Comparison of ENCODE assay signal across 8 mouse cellular contexts in genomic region chr1:153556896-153557295, GRCm38 (mm10). TPM values are rescaled to one million over a fixed set of nuclear protein-coding genes. Genes with fewer than 3 reads are reported as not detected.
DNase-seq lines count a peak whose midpoint lies in the region; ATAC-seq lines count a peak whose summit lies in the region.

No protein-coding gene starts in this region.

- H3K4me1 ChIP-seq in embryonic facial prominence, embryonic 15.5 days, result peaks cover 6% of the 10 kb centered on the region; the same call in 1 of the 2 replicates
- H3K4me1 ChIP-seq in hindbrain, embryonic 14.5 days (replicated peaks; ENCODE audit: control insufficient read depth, insufficient read depth, low read length), result 0 out of 2 replicates have a peak, but pooled peaks cover 4% of the 10 kb centered on the region
- no peaks in the 10 kb centered on the region for H3K4me1 ChIP-seq in midbrain, embryonic 14.5 days (ENCODE audit: control insufficient read depth, insufficient read depth, low read length)

- ATAC-seq in embryonic facial prominence, embryonic 15.5 days (ENCODE audit: insufficient number of reproducible peaks, low FRiP score, low TSS enrichment, low read depth), result 0 out of 2 replicates have a peak, but pooled peaks have one; percentile 28
- peak; percentile 51; the same call in 1 of the 2 replicates for ATAC-seq in hindbrain, embryonic 14.5 days (ENCODE audit: low FRiP score)
- ATAC-seq in midbrain, embryonic 14.5 days (ENCODE audit: low FRiP score, low TSS enrichment), result peak; percentile 73; the same call in 1 of the 2 replicates
- ATAC-seq in monocyte, adult 5-6 weeks (replicated peaks; ENCODE audit: insufficient number of reproducible peaks, low FRiP score, low TSS enrichment, poor library complexity, severe bottlenecking), result no peak; the same call in 1 of the 2 replicates

- WGBS in embryonic facial prominence, embryonic 15.5 days, result 5% methylated on average over 2 of the region's 2 CpGs
- 7% methylated on average over 2 of the region's 2 CpGs for WGBS in hindbrain, embryonic 14.5 days
- WGBS in midbrain, embryonic 14.5 days, result 8% methylated on average over 2 of the region's 2 CpGs

- H3K36me3 ChIP-seq in embryonic facial prominence, embryonic 15.5 days, result no peaks in the 10 kb centered on the region
- no peaks in the 10 kb centered on the region for H3K36me3 ChIP-seq in hindbrain, embryonic 14.5 days (replicated peaks; ENCODE audit: control insufficient read depth, insufficient read depth)
- no peaks in the 10 kb centered on the region for H3K36me3 ChIP-seq in midbrain, embryonic 14.5 days (ENCODE audit: control insufficient read depth, insufficient read depth, low read length)

- H3K27ac ChIP-seq in embryonic facial prominence, embryonic 15.5 days (replicated peaks), result no peak overlapping the region
- no peak overlapping the region for H3K27ac ChIP-seq in hindbrain, embryonic 14.5 days
- no peak overlapping the region for H3K27ac ChIP-seq in midbrain, embryonic 14.5 days (replicated peaks; ENCODE audit: low read depth, low read length)

- DNase-seq in left cerebral cortex, adult 11 months (ENCODE audit: low spot score), result peak; percentile 56
- no peak for DNase-seq in left cerebral cortex, adult 8-10 months (ENCODE audit: low spot score in 2 of 2)
- DNase-seq in adrenal gland, postnatal 14 days, result peak; percentile 58
- DNase-seq in hindbrain, embryonic 14.5 days (ENCODE audit: low spot score), result peak; percentile 87
- peak; percentile 44 to 58 for DNase-seq in layer of hippocampus, postnatal 10 days (ENCODE audit: low spot score in 2 of 2)
- peak; percentile 92 for DNase-seq in midbrain, embryonic 14.5 days

- H3K4me3 ChIP-seq in embryonic facial prominence, embryonic 15.5 days (replicated peaks), result no peak overlapping the region
- no peak overlapping the region for H3K4me3 ChIP-seq in hindbrain, embryonic 14.5 days (replicated peaks; ENCODE audit: low read length)
- H3K4me3 ChIP-seq in midbrain, embryonic 14.5 days (replicated peaks; ENCODE audit: low read depth, low read length), result no peak overlapping the region

- no peaks in the 10 kb centered on the region for H3K27me3 ChIP-seq in embryonic facial prominence, embryonic 15.5 days
- no peaks in the 10 kb centered on the region for H3K27me3 ChIP-seq in hindbrain, embryonic 14.5 days (ENCODE audit: control insufficient read depth, insufficient read depth, low read length)
- no peaks in the 10 kb centered on the region for H3K27me3 ChIP-seq in midbrain, embryonic 14.5 days (ENCODE audit: control insufficient read depth, insufficient read depth, low read length)

- H3K9me3 ChIP-seq in embryonic facial prominence, embryonic 15.5 days (replicated peaks), result no peaks in the 10 kb centered on the region
- no peaks in the 10 kb centered on the region for H3K9me3 ChIP-seq in hindbrain, embryonic 14.5 days (ENCODE audit: control insufficient read depth, low read length)
- no peaks in the 10 kb centered on the region for H3K9me3 ChIP-seq in midbrain, embryonic 14.5 days (ENCODE audit: control insufficient read depth, low read length)

- H3K9ac ChIP-seq in embryonic facial prominence, embryonic 15.5 days, result no peak overlapping the region
- H3K9ac ChIP-seq in hindbrain, embryonic 14.5 days, result no peak overlapping the region
- no peak overlapping the region for H3K9ac ChIP-seq in midbrain, embryonic 14.5 days (replicated peaks; ENCODE audit: low read length)

- no peak overlapping the region for H3K4me2 ChIP-seq in embryonic facial prominence, embryonic 15.5 days (replicated peaks)
- H3K4me2 ChIP-seq in hindbrain, embryonic 14.5 days (replicated peaks), result no peak overlapping the region
- no peak overlapping the region for H3K4me2 ChIP-seq in midbrain, embryonic 14.5 days (ENCODE audit: low read length)

RNA-seq across cellular contexts. Expression of gene Npl, which starts 7.1 kb away (rescaled TPM):
- total RNA-seq in left cerebral cortex, adult 8-10 months (2022), result 1 to 10 TPM; 5.1 to 7.2 (median 6.2) TPM
- 3.1 and 5.6 TPM in 2 replicates for total RNA-seq in adrenal gland, postnatal 14 days (2021)
- polyA plus RNA-seq in embryonic facial prominence, embryonic 15.5 days (2015; fragmentation: Nextera tagmentation; extraction: Ambion mirVana), result 21.4 and 23.5 TPM in 2 replicates
- 15.8 and 16.8 TPM in 2 replicates for polyA plus RNA-seq in hindbrain, embryonic 14.5 days (2014; fragmentation: Nextera tagmentation; extraction: Ambion mirVana)
- 1 to 10 TPM; 6.6 TPM for total RNA-seq in layer of hippocampus, postnatal 10 days (2021)
- 12.4 and 13.4 TPM in 2 replicates for polyA plus RNA-seq in midbrain, embryonic 14.5 days (2014; fragmentation: Nextera tagmentation; extraction: Ambion mirVana)
- 1.9 to 6.3 TPM (median 6.0 TPM) in 3 replicates for total RNA-seq in monocyte, adult 5-6 weeks (2017)

Comparison
In these comparisons a context has a peak if more than half of its experiments do, and no peak if none do; other contexts are left out.
1. DNase-seq: peak in left cerebral cortex, adult 11 months (single experiment), adrenal gland, postnatal 14 days (single experiment), hindbrain, embryonic 14.5 days (single experiment), layer of hippocampus, postnatal 10 days (2 of 2) and midbrain, embryonic 14.5 days (single experiment); none in left cerebral cortex, adult 8-10 months (0 of 2).